Mouse (Mus musculus): ENCODE results near the gene Ssna1.

Ssna1 gene

GRCm38 (mm10) chr2:25271827-25272511 lies at the start of gene Ssna1, which contains the start of gene Anapc2:
Gene Ssna1 (minus strand): TSS chr2:25272438.
Gene Anapc2 (plus strand): TSS chr2:25272478.
- DNase-seq (ENCODE audit: low spot score in 2 of 2) = peak; percentile 95 to 97

- DNase-seq (ENCODE audit: low spot score in 2 of 2) = no peak
Measured at GRCm38 (mm10) chr2:25320084-25320483, 47.8 kb upstream of the Ssna1 start.

- DNase-seq (ENCODE audit: low spot score in 2 of 2) = peak; percentile 92
Measured at GRCm38 (mm10) chr2:25318971-25319773, 46.9 kb upstream of the Ssna1 start, which contains the start of gene Grin1. Gene Grin1 (minus strand): TSS chr2:25319187.

GRCm38 (mm10) chr2:25318119-25318966 lies 46.1 kb upstream of the Ssna1 start:
- no peak for DNase-seq (ENCODE audit: low spot score in 2 of 2)

- no peak for DNase-seq (ENCODE audit: low spot score in 2 of 2)
Measured at GRCm38 (mm10) chr2:25311491-25311891, 39.3 kb upstream of the Ssna1 start.

- no peak for DNase-seq (ENCODE audit: low spot score in 2 of 2)
Measured at GRCm38 (mm10) chr2:25310969-25311368, 38.7 kb upstream of the Ssna1 start.

- DNase-seq (ENCODE audit: low spot score in 2 of 2) = no peak
Measured at GRCm38 (mm10) chr2:25310180-25310579, 37.9 kb upstream of the Ssna1 start.

- no peak for DNase-seq (ENCODE audit: low spot score in 2 of 2)
Measured at GRCm38 (mm10) chr2:25305587-25306359, 33.5 kb upstream of the Ssna1 start.

GRCm38 (mm10) chr2:25304657-25305541 lies 32.7 kb upstream of the Ssna1 start:
- peak; percentile 56 to 66 for DNase-seq (ENCODE audit: low spot score in 2 of 2)

- DNase-seq (ENCODE audit: low spot score in 2 of 2) = no peak
Measured at GRCm38 (mm10) chr2:25303931-25304656, 31.9 kb upstream of the Ssna1 start.

GRCm38 (mm10) chr2:25303452-25303851 lies 31.2 kb upstream of the Ssna1 start:
- no peak for DNase-seq (ENCODE audit: low spot score in 2 of 2)

- no peak for DNase-seq (ENCODE audit: low spot score in 2 of 2)
Measured at GRCm38 (mm10) chr2:25298046-25298445, 25.8 kb upstream of the Ssna1 start.

GRCm38 (mm10) chr2:25297093-25297492 lies 24.9 kb upstream of the Ssna1 start:
- DNase-seq (ENCODE audit: low spot score in 2 of 2) = no peak

- no peak for DNase-seq (ENCODE audit: low spot score in 2 of 2)
Measured at GRCm38 (mm10) chr2:25293706-25294105, 21.5 kb upstream of the Ssna1 start.

- no peak for DNase-seq (ENCODE audit: low spot score in 2 of 2)
Measured at GRCm38 (mm10) chr2:25292856-25293255, 20.6 kb upstream of the Ssna1 start.

GRCm38 (mm10) chr2:25292054-25292544 lies 19.9 kb upstream of the Ssna1 start:
- DNase-seq (ENCODE audit: low spot score in 2 of 2) = no peak

- DNase-seq (ENCODE audit: low spot score in 2 of 2) = no peak
Measured at GRCm38 (mm10) chr2:25291184-25292053, 19.2 kb upstream of the Ssna1 start.

GRCm38 (mm10) chr2:25290816-25291130 lies 18.5 kb upstream of the Ssna1 start:
- DNase-seq (ENCODE audit: low spot score in 2 of 2) = no peak

Data from right cerebral cortex, postnatal 36 days (tissue).